Mouse (Mus musculus) liver, adult 2 months (tissue): ENCODE results near the gene Shmt2. TPM values are rescaled to one million over a fixed set of nuclear protein-coding genes. Genes with fewer than 3 reads are reported as not detected.

Experiments used
- DNase-seq: peaks from one replicate; pipeline ENCODE4 v3.0.0-alpha.2; 2011; ENCODE audit warnings: low read depth, low spot score; ENCODE audit errors: extremely low read depth
- H3K27ac ChIP-seq: fragments of 200-500 bp; replicated peaks from 2 replicates; pipeline ENCODE4 v1.5.1; 2012; ENCODE audit warnings: low read depth, mild to moderate bottlenecking, control low read depth, inconsistent platforms, low read length; ENCODE audit not compliant: insufficient read depth
- H3K27me3 ChIP-seq: fragments of 200-500 bp; 2 replicates; pipeline ENCODE4 v1.6.1; 2012; ENCODE audit warnings: mild to moderate bottlenecking, moderate library complexity, low read length, inconsistent platforms; ENCODE audit not compliant: control insufficient read depth, insufficient read depth
- H3K36me3 ChIP-seq: fragments of 200-500 bp; 2 replicates; pipeline ENCODE4 v1.6.1; 2012; ENCODE audit warnings: low read length, inconsistent platforms; ENCODE audit not compliant: control insufficient read depth, insufficient read depth
- H3K4me1 ChIP-seq: fragments of 200-500 bp; 2 replicates; pipeline ENCODE4 v1.6.1; 2011; ENCODE audit warnings: low read length; ENCODE audit not compliant: control insufficient read depth, insufficient read depth
- H3K4me3 ChIP-seq: fragments of 200-500 bp; 2 replicates; pipeline ENCODE4 v1.5.1; 2011; ENCODE audit warnings: low read depth, mild to moderate bottlenecking, control low read depth, low read length, moderate library complexity; ENCODE audit not compliant: insufficient read depth
- H3K79me2 ChIP-seq: fragments of 200-500 bp; 2 replicates; pipeline ENCODE4 v1.6.1; 2012; ENCODE audit warnings: inconsistent platforms, mild to moderate bottlenecking, low read length, moderate library complexity; ENCODE audit not compliant: control insufficient read depth, insufficient read depth
- H3K9ac ChIP-seq: fragments of 200-500 bp; 2 replicates; pipeline ENCODE4 v1.6.1; 2012; ENCODE audit warnings: low read depth, mild to moderate bottlenecking, control low read depth, inconsistent platforms, low read length
- CTCF ChIP-seq: fragments of 200-500 bp; IDR thresholded peaks from 2 replicates; pipeline ENCODE4 v1.5.1; 2011; ENCODE audit warnings: low read depth, low read length, control low read depth
- POLR2A ChIP-seq: fragments of 200-500 bp; IDR thresholded peaks from 2 replicates; pipeline ENCODE4 v1.6.1; 2011; ENCODE audit warnings: low read length, control low read depth; ENCODE audit not compliant: insufficient read depth; ENCODE audit errors: extremely low read depth
- WGBS: fragments of 180-500 bp; shearing (Covaris S2); methylation state at CpG from one replicate; pipeline ENCODE4 v1.1.7; 2018; 5-methylcytosine and 5-hydroxymethylcytosine counted together
- polyA plus RNA-seq: library from polyadenylated mRNA; depleted of rRNA; stranded (reverse); fragments of >200 nt; gene quantifications from 2 replicates; pipeline ENCODE4 v1.2.3, GENCODE M21; 2012; rRNA removed
- total RNA-seq: library from RNA; depleted of rRNA; stranded (reverse); fragments of >200 nt; gene quantifications from 2 replicates; pipeline ENCODE4 v1.2.3, GENCODE M21; 2014; rRNA removed

Shmt2 gene
- total and polyA plus RNA-seq, 2 experiments: 130 to 309 TPM

- peaks cover 42% of the 10 kb centered on the region for H3K36me3 ChIP-seq
- H3K4me3 ChIP-seq: no peak overlapping the region
- 94% methylated on average over 9 of the region's 9 CpGs for WGBS
- no peaks in the 10 kb centered on the region for H3K27me3 ChIP-seq
- H3K27ac ChIP-seq: no peak overlapping the region
- H3K79me2 ChIP-seq: no peaks in the 10 kb centered on the region
- H3K9ac ChIP-seq: no peak overlapping the region
- TF ChIP-seq POLR2A: no peak
- TF ChIP-seq CTCF: no peak
- no peak for DNase-seq
- H3K4me1 ChIP-seq: no peaks in the 10 kb centered on the region
Observed at GRCm38 (mm10) chr10:127472722-127473121, 49.5 kb downstream of the Shmt2 start.

GRCm38 (mm10) chr10:127471281-127471988 lies 50.8 kb downstream of the Shmt2 start:
- Histone ChIP-seq H3K36me3 (peaks cover 43% of the 10 kb centered on the region), H3K9ac (no peak overlapping the region), H3K27ac (no peak overlapping the region), H3K4me3 (no peak overlapping the region), H3K4me1 (no peaks in the 10 kb centered on the region), H3K79me2 (no peaks in the 10 kb centered on the region), H3K27me3 (no peaks in the 10 kb centered on the region)
- DNase-seq: no peak
- WGBS: 79% methylated on average over 15 of the region's 15 CpGs
- TF ChIP-seq CTCF: no peak
- no peak for TF ChIP-seq POLR2A

Other genes with a start within 250 kb of the Shmt2 start
- 1.0 and 2.6 TPM in 2 replicates for gene Mbd6, start 233.4 kb downstream of the Shmt2 start, total RNA-seq
- gene Mbd6, start 233.4 kb downstream of the Shmt2 start, polyA plus RNA-seq: 14.4 and 19.2 TPM in 2 replicates
- gene Mars, start 210.7 kb downstream of the Shmt2 start, total RNA-seq: 59.6 and 67.3 TPM in 2 replicates
- gene Mars, start 210.7 kb downstream of the Shmt2 start, polyA plus RNA-seq: 65.6 and 70.7 TPM in 2 replicates
- 1.5 and 2.0 TPM in 2 replicates for gene Arhgap9, start 200.5 kb downstream of the Shmt2 start, total RNA-seq
- gene Arhgap9, start 200.5 kb downstream of the Shmt2 start, polyA plus RNA-seq: 1.8 and 2.1 TPM in 2 replicates
- gene Gli1, start 180.5 kb downstream of the Shmt2 start, total RNA-seq: not detected in 2 replicates
- 0.04 TPM in 2 replicates for gene Gli1, start 180.5 kb downstream of the Shmt2 start, polyA plus RNA-seq
- gene Inhbe, start 168.0 kb downstream of the Shmt2 start, total RNA-seq: 4.8 and 7.5 TPM in 2 replicates
- 20.8 and 22.6 TPM in 2 replicates for gene Inhbe, start 168.0 kb downstream of the Shmt2 start, polyA plus RNA-seq
- 8.2 and 18.4 TPM in 2 replicates for gene Inhbc, start 152.0 kb downstream of the Shmt2 start, total RNA-seq
- gene Inhbc, start 152.0 kb downstream of the Shmt2 start, polyA plus RNA-seq: 58.0 and 61.8 TPM in 2 replicates
- 15.8 and 17.5 TPM in 2 replicates for gene R3hdm2, start 142.1 kb downstream of the Shmt2 start, total RNA-seq
- 66.9 and 70.1 TPM in 2 replicates for gene R3hdm2, start 142.1 kb downstream of the Shmt2 start, polyA plus RNA-seq
- 0.20 and 0.37 TPM in 2 replicates for gene Stac3, start 20.8 kb downstream of the Shmt2 start, total RNA-seq
- gene Stac3, start 20.8 kb downstream of the Shmt2 start, polyA plus RNA-seq: 0.42 and 0.49 TPM in 2 replicates
- 0.09 and 0.40 TPM in 2 replicates for gene Ndufa4l2, start 7.5 kb downstream of the Shmt2 start, total RNA-seq
- gene Ndufa4l2, start 7.5 kb downstream of the Shmt2 start, polyA plus RNA-seq: 4.0 and 4.4 TPM in 2 replicates
- not detected in 2 replicates for gene Nxph4, start 12.1 kb upstream of the Shmt2 start, total RNA-seq
- gene Nxph4, start 12.1 kb upstream of the Shmt2 start, polyA plus RNA-seq: 0.05 TPM in 1 of 2 replicates, not detected in the other
- gene Lrp1, start 98.7 kb upstream of the Shmt2 start, total RNA-seq: 193 and 278 TPM in 2 replicates
- gene Lrp1, start 98.7 kb upstream of the Shmt2 start, polyA plus RNA-seq: 354 and 373 TPM in 2 replicates
- 27.7 and 29.1 TPM in 2 replicates for gene Stat6, start 120.5 kb upstream of the Shmt2 start, total RNA-seq
- 29.4 and 44.7 TPM in 2 replicates for gene Stat6, start 120.5 kb upstream of the Shmt2 start, polyA plus RNA-seq
- 5.5 and 6.3 TPM in 2 replicates for gene Nemp1, start 144.5 kb upstream of the Shmt2 start, total RNA-seq
- gene Nemp1, start 144.5 kb upstream of the Shmt2 start, polyA plus RNA-seq: 2.0 and 2.7 TPM in 2 replicates
- 8.9 and 13.4 TPM in 2 replicates for gene Nab2, start 146.1 kb upstream of the Shmt2 start, total RNA-seq
- 16.0 and 16.6 TPM in 2 replicates for gene Nab2, start 146.1 kb upstream of the Shmt2 start, polyA plus RNA-seq
- 0.18 TPM in 1 of 2 replicates, not detected in the other for gene Myo1a, start 182.7 kb upstream of the Shmt2 start, total RNA-seq
- gene Myo1a, start 182.7 kb upstream of the Shmt2 start, polyA plus RNA-seq: 0.02 TPM in 1 of 2 replicates, not detected in the other
- gene Tac2, start 202.0 kb upstream of the Shmt2 start, total RNA-seq: not detected in 2 replicates
- not detected in 2 replicates for gene Tac2, start 202.0 kb upstream of the Shmt2 start, polyA plus RNA-seq
- 4.1 and 5.8 TPM in 2 replicates for gene Zbtb39, start 217.1 kb upstream of the Shmt2 start, total RNA-seq
- gene Zbtb39, start 217.1 kb upstream of the Shmt2 start, polyA plus RNA-seq: 5.3 and 5.9 TPM in 2 replicates
- gene Gpr182, start 229.3 kb upstream of the Shmt2 start, total RNA-seq: 4.8 and 8.8 TPM in 2 replicates
- gene Gpr182, start 229.3 kb upstream of the Shmt2 start, polyA plus RNA-seq: 18.4 and 26.2 TPM in 2 replicates
- 0.18 and 0.27 TPM in 2 replicates for gene Rdh1, start 237.3 kb upstream of the Shmt2 start, total RNA-seq
- 0.20 TPM in 2 replicates for gene Rdh1, start 237.3 kb upstream of the Shmt2 start, polyA plus RNA-seq
- not detected in 2 replicates for gene Rdh16f1, start 237.3 kb upstream of the Shmt2 start, total RNA-seq
- gene Rdh16f1, start 237.3 kb upstream of the Shmt2 start, polyA plus RNA-seq: not detected in 2 replicates